Mouse (Mus musculus) stomach, postnatal 0 days (tissue): ENCODE measurements around the gene Tom1l2.

Experiments used
- CTCF ChIP-seq: IDR thresholded peaks from 2 replicates; pipeline ENCODE4 v1.5.1; 2016; ENCODE audit warnings: antibody characterized with exemption, low read depth, mild to moderate bottlenecking, moderate library complexity
- EP300 ChIP-seq: optimal IDR thresholded peaks from 2 replicates; pipeline ENCODE3; 2016; ENCODE audit warnings: antibody characterized with exemption

DNA sequence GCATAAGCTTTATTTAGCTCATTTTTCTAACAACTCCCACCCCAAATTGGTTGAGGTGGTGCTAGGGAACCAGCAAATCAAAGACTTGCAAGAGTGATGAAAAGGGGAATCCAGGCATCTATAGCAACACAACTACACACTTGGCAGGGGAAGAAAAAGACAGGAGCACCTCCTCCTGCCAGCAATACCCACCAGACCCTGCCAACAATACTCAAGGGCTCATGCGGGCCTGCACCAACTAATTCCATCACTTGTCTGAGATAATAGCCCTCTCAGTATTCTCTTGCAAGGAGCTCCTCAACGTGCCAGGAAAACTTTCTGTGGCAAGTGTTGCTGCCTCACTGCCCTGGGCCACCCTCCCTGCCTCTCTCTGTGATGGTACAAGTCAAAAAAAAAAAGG lies 49.2 kb downstream of the Tom1l2 start:
- TF ChIP-seq EP300 (no peak), CTCF (no peak)
